ENCODE assay signal across 14 mouse cellular contexts in the genomic region with DNA sequence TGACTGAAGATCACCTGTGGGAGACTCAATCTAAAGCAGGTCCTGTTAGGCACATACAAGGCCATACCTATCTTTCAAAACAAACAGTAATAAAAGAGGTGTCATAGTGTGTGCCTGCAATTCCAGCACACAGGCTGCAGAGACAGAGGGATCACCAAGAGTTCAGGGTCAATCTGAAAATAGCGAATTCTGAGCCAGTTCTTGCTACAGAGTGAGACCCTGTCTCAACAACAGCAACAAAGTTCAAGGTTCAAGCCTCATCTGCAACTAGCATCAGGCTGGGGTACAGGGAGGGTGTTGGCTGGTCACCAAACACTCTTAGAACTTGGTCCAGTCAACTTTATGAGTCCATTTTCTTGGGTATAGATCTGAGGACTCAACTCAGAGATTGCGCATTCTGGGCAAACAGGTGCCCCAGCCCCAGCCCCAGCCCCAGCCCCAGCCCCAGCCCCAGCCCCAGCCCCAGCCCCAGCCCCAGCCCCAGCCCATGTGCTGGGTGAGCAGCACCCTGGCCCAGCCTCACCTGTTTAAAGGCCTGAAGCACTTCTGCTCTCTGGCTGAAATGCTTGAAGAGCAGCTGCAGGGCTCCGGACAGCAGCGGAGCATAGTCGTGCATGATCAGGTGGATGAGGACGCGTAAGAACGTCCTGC.
"Had no signal": no experiment of that assay in that cellular context is flagged by ENCODE, and none has a peak within 500 bp of the region (broad histone marks: within the 10 kb centered on the region; RNA-seq: fewer than 3 reads in every experiment).

No protein-coding gene starts in this region.

- H3K9me3 ChIP-seq: kidney, embryonic 15.5 days had no signal

- H3K27ac ChIP-seq: kidney, embryonic 15.5 days; left cerebral cortex, adult 2 months; liver, embryonic 14.5 days; macrophage had no signal

- DNase-seq: kidney, adult 2 months; kidney, postnatal 10 days; kidney, postnatal 36 days; layer of hippocampus, postnatal 36 days; lung, embryonic 14.5 days; midbrain, embryonic 14.5 days; thymus, adult 18-20 months; thymus, postnatal 36 days had no signal

- H3K4me3 ChIP-seq: kidney, embryonic 15.5 days; left cerebral cortex, adult 2 months had no signal

- H3K4me2 ChIP-seq: kidney, embryonic 15.5 days; lung, embryonic 14.5 days had no signal

- ATAC-seq: inflammation-experienced regulatory T-cells, adult 6 months; lung, postnatal 0 days had no signal

- H3K9ac ChIP-seq: kidney, embryonic 15.5 days; liver, embryonic 14.5 days; lung, embryonic 14.5 days had no signal

- H3K27me3 ChIP-seq: kidney, embryonic 15.5 days had no signal
